Mouse (Mus musculus) frontal cortex, postnatal 10 days (tissue): ENCODE data around the gene Tmem189.

ENCODE experiments used
- DNase-seq, 2 experiments: peaks; one replicate each; pipeline ENCODE4 v3.0.0; 2022; ENCODE audit warnings: low spot score in 2 of 2, mixed read lengths in 1 of 2

The Tmem189 gene

DNA sequence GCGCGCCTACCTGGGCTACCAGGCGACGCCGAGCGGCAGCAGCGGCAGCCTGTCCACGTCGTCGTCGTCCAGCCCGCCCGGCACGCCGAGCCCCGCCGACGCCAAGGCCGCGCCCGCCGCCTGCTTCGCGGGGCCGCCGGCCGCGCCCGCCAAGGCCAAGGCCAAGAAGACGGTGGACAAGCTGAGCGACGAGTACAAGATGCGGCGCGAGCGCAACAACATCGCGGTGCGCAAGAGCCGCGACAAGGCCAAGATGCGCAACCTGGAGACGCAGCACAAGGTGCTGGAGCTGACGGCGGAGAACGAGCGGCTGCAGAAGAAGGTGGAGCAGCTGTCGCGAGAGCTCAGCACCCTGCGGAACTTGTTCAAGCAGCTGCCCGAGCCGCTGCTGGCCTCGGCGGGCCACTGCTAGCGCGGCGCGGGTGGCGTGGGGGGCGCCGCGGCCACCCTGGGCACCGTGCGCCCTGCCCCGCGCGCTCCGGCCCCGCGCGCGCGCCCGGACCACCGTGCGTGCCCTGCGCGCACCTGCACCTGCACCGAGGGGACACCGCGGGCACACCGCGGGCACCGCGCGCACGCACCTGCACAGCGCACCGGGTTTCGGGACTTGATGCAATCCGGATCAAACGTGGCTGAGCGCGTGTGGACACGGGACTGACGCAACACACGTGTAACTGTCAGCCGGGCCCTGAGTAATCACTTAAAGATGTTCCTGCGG lies at the start of gene Tmem189:
Gene Tmem189 (minus strand): TSS at position 322 of the 718 bp plus-strand sequence.
- peak in 1 of 2 experiments; percentile 51 for DNase-seq

DNA sequence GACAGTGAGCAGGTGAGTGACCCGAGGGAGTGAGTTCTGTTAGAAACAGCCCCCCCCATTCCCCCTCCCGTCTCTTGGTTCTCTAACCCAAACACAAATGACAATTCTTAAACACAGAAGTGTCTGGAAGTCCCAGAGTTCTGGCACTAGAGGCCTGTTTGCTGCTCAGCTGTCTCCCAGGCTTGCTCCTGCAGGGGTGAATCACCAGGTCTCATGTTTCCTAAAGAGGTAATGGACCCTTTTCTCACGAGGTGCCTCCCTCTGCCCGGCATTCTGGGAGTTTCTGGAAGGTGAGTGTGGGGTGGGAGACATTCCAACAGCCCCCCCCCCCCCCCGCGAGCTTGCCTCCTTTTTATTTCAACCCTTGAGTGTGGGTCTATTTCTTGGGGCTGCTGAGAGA lies 49.4 kb upstream of the Tmem189 start:
- DNase-seq: no peak

DNA sequence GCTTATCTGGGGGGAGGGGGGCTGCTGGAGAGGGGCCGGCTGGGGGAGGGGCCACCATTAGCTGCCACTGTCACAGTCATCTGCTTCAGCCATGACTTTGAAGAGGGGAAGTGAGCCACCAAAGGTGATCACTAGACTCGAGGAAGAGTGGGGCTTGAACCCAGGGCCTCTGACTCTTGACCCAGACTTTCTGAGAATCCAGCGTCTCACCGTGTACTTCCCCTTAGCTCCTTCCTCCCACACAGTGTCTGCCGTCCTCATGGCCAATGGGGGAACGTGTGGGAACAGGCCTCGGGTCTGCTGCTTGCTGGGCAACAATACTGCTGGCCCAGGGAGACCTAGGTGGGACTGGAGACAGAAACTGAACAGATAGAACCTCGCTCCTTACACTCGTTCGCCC lies 45.2 kb upstream of the Tmem189 start:
- no peak for DNase-seq

DNA sequence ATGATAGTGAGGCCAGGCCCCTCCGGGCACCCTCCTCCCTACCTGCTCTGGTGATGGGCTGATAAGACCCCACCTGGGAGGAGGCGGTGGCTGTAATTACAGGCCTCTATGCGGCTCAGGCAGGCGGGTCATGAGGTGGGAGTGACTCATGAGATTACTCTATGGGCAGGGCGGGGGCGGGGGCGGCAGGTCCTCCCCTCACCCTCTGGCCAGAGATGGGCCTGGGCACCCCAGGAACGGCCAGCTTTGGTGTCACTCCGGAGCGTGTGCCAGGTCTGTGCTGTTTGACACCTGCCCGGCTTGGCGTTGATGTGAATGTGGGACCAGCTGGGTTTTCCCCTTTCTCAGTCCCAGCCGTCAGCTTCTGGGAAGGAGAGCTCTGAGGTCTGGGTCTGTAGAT lies 41.5 kb upstream of the Tmem189 start:
- no peak for DNase-seq

DNA sequence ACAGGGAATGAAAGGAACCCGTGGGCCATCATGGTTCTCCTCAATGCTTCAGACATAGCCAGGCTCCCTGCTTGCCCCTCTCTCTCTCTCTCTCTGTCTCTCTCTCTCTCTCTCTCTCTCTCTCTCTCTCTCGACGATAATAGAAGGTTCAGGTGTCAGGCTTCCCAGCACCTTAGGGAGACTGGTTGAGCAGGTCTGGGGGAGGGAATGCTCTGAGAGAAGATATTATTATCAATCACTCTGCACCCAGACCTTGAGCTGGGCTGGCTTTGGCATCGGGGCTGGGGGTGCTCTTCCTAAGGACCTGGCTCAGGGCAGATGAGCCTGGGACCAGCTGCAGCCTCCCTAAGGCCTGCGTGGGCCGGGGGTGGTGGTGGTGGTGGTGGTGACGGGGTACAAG lies 40.4 kb upstream of the Tmem189 start:
- no peak for DNase-seq

DNA sequence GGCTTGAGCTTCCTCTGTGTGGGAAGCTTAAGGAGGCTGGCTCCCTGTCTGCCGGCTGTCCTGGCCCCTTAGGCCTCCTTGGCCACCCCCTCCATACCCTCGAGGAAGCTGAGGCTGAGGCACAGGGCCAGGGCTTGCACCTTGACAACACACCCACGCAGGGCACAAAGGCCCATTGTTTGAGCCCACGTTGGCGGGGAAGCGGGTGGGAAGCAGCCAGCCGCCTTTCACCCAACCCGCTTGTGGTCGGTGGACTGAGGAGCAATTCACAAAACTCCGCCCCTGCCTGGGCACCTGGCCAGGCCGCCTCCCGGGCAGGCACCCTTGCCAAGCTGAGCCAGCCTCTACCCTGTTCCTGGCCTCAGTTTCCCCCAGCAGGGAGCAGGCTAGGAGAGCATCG lies 37.5 kb upstream of the Tmem189 start:
- DNase-seq: peak; percentile 55 to 65

DNA sequence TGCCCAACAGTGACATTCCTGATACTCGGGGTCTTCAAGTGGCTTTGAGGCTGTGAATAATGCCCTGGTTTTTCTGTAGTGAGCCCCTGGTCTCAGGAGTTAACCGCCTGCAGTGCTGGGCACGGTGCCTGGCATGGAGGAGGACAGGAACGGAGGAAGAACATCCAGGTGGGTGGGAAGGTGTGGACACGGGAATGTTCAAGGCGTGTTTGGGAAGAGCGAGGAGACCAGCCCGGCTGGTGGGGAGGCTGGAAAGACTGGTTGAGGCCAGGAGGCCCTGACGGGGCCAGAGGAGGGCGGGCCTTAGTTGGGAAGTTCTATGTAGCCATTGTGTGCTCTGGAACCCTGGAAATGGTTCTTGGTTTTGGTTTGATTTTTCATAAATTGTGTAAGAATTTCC lies 36.3 kb upstream of the Tmem189 start:
- no peak for DNase-seq

DNA sequence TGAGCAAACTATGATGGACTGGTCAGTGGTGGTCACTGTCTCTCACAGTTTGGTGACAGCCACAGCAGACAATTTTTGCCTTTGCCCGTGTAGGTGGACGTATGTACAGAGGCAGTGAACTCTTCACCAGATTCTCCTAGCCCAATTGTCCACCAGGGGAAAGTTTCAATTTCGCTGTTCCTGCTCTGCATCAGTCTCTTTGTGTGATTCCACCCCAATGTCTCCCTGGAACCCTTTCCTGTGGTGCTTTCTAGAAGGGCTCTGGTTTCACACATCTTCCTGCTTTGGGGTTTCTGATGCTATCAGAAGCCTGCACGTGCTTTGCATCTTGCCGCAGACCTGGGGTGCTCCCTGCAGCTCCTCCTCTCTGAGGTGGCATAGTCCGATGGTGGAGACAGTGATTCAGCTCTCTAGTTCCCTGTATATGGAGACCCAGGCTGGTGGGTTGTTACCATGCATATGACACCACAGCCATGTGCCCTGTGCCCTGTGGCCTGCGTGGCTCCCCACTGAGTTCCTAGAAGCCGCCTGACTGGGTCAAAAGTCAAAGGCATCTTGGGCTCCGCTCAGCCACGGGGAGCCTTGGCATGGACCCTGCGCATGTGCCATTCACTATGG lies 34.1 kb upstream of the Tmem189 start:
- no peak for DNase-seq

DNA sequence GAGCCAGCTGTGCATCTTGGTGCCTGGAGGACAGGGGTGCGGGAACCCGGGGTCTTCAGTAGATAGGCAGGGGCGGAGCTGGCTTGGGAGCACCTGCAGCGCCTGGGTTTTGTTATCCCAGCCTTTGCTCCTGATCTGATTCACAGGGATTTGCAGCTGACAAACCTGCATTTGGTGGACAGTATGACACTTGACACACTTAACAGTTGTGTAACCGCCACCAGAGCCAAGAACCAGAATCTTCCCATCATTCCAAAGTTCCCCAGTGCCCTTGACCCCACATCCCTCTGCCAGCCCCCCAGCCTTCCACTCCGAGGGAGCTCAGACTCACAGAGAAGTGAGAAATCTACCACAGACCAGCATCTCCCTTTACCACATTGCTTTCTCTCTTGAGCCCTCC lies 32.9 kb upstream of the Tmem189 start:
- no peak for DNase-seq

DNA sequence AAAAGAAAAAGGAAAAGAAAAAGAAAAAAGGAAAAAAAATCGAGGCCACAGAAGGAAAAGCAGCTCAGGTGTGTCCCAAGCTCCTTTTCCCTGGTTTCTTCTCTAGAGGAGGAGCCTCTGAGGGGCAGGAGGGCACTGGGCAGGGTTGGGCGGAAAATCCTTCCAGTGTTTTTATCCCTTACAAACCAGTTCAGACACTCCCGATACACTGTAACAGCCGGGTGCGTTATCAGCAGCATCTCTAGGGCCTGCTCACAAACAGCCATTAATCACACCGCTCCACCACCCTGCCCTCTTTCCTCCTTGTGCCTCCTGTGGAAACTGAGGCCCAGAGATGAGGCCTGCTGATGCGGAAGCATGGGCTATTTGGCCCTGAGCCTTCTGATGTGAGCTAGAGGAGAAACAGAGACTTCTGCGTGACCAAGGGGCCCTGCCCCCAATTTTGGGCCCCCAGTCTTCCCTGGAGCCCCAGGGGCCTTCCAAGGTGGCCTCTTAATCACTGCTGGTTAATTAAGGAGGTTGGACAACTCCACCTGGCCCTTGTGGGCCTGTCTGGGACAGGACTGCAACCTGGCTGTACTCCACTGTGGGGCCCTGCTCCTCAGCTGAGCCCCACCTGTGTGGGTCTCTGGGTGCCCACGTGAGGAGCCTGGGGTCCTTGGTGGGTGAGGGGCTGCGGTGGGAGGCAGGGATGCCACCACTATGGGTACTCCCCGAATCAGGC lies 31.7 kb upstream of the Tmem189 start:
- DNase-seq: no peak

DNA sequence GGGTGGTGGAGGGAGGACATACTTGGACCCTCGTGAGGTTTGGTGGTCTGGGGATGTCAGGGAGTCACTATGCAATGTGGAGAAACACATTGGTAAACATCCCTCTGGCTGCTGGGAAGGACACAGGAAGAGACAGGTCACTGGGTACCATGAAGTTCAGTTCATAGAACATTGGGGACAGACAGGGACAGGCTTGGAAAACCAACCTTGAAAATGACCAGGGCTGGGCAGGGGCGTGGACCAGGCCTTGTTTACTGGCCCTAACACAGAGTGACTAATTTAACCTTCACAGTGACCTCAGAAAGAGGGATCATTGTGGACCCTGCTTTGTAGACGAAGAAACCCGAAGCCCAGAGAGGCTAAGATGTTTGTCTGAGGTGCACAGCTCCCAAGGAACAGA lies 29.9 kb upstream of the Tmem189 start:
- no peak for DNase-seq

DNA sequence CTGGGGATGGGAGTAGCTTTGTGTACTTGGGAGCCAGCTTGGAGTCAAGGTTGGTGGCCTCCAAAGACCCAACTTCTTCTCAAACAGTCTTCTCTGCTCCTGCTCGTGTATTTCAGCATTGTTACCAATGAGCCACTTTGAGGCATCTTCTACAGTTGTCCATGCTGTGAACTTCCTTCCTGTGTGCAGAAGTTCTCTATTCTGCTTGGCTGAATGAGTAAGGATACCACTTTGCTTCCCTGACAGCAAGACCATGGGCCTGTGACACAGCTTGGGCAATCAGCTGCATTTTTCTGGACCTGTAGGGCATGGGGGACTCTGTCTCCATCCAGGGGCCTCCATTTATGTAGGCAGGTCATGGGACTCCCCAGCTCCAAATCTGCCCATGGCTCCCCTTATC lies 27.6 kb upstream of the Tmem189 start:
- no peak for DNase-seq

DNA sequence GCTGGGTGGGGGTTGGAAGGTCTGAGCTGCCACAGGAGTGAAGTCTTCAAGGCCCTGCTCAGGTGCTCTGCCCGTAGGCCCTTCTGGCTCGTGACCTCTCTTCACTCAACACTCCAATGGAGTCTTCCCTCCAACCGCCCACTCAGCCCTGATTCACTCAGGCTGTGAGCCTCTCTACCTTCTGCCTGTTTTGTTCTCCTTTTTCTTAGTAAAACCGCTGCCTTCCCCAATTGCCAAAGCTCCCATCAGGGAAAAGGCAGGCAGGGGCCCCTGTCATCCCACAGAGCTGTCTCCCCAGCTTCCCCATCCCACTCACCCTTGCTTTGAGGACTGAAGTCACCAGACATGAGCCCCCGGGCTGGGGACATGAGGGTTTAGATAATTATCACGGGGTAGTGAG lies 25.4 kb upstream of the Tmem189 start:
- DNase-seq: no peak

DNA sequence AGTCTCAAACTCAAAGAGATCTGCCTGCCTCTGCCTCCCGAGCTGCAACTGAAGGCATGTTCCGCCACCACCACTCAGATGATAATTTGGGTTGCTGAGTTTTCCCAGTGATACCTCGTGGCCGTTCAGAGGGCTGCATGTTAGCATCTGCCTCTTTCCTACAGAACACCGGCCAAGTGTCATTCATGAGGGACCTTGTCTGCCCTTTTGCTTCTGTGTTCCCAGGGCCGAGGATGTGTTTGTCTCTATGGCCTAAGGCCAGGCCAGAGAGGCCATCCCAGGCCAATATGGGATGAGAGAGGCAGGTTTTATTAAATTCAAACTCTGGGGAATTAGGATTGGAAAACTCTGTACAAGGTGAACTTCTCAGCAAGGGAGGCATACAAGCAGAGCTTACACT lies 24.7 kb upstream of the Tmem189 start:
- no peak for DNase-seq

DNA sequence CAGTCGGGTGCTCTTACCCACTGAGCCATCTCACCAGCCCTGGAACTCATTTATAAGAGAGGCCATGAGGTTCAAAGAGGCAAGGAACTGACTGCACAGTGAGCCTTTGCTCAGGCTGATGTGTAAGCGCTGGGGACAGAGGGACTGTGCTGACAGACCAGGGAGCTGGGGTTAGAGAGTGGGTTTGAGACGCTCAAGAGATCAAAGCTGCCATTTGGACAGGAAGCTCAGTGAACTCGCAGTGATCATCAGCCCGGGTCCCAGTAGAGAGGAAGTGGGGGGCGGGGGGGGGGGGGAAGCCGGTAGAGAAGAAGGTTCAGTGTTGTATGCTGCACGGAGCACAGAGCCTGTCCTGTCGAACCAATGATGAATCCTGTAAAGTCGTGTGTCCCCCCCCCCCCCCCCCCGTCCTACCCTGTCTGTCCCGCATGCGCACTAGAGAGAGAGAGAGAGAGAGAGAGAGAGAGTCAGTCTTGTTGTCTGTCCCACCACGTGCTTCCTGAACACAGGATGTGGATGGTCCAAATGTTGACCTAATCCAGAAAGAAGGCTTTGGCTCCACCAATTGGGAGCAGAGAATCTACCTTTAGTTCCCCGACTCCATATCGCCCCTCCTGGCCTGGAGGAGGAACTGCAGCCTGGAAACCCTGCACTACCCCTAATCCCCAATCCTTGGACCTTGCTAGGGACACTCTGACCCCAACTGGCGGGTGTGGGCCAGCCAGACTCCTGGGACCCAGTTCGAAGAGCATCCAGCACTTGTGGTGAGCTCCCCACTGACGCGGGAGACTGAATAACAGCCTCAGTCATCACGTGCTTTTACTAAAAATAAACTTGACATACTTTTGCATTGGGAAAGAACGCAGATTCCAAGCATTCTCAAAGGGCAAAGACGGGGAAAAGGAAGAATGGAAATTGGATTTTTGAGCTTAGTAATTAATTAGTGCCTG lies 23.5 kb upstream of the Tmem189 start:
- DNase-seq: peak in 1 of 2 experiments; percentile 18

DNA sequence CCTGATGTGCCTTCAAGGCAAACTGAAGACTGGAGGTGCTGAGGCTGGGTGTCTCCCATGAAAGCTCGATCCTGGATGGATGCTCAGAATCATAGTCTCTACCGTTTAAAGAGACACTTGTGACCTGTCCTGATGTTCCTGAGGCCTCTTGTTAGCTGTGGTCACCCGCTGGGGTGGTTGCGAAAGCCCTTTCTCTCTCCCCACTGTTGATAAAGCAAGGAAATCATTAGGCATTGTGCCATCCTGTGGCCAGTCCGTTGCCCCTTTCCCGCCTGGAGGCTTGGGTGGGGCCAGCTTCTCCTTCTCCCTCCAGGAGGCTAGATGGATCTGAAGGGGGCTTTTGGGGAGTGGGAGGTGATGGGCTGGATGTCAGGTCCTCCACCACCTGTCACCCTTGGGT lies 21.0 kb upstream of the Tmem189 start:
- DNase-seq: no peak

DNA sequence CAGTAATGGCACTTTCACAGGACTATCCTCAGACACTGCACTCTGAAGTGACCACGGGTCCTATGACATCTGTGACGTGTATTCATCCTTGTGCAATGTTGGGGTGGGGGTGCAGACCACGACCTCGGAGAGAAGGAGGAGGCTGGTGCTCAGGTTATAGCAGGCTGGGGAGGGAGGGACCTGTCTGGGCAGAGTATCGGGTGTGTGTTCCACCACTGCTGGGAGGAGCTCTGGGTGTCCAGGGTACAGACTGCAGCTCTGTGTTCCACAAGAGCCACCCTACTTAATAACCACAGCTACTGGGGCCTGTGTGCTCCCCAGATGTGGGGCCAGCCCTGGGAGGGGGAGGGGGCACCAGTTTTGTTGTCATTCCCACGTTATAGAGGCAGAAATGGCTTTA lies 20.3 kb upstream of the Tmem189 start:
- DNase-seq: no peak

DNA sequence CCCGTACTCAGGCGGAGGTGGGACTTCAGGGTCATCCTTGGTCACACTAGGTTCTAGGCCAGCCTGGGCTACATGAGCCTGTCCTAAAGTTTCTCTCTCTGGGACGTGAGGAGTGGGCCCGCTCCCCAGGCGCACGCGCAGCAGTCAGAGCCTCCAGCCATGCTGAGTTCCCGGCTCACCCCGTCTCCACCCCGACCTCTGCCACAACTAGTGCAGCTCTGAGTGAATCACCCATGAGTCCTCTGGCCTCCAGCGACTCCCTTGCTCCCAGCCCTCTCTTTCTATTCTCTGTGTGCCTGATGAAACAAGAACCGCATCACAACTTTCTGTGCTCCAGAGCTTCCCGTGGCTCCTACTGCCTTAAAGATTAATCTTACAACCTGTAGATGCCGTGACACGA lies 18.8 kb upstream of the Tmem189 start:
- no peak for DNase-seq

DNA sequence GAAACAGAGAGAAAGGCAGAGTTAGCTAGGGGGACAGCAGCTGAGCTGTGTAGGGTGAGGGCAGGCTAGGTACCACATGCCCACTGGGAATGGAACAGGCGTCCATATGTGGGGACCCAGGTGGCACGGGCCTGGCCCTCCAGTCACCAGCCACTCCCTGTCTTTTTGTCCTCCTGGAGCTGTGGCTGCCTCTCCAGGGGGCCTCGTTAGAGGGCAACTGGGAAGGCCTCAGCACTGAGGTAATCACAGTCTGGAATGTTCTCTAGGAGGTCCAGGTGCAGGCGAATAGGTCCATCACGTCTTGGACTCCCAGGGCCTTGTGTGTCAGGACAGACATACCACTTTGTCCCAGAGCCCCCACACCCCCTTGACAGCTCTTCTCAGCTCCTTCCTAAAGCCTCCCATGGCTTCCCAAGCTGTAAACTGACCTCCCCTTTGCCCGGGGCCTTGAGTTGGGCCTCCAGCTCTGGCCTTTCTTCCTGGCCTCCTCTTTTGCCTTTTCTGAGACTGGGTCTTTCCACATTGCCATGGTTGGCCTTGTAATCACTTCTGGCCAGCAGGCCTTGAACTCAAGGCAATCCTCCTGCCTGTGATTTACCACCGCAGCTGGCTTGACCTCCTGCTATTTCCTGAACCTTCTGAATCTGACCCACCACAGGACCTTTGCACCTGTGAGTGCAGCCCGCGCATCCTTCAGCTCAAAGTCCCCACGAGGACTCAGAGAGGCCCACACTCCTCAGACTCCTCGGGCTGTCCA lies 16.7 kb upstream of the Tmem189 start:
- no peak for DNase-seq

DNA sequence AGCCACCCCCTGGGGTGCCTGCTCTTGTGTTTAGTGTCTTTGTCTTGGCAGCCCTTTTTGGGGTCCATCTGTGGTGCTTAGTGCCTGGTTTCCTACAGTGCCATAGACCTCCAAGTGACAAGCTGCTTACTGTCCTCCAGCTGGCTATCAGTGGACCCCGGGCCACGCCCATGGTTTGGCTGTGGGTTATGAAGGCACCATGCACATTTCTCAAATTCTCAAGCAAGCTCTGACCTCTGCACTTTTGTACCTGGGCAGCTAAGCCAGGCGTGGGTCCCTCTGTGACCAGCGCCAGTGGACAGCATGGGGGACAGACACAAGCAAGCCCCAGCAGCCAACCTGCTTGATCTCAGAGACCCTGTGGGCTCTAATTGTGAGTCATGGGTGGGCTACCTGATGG lies 14.8 kb upstream of the Tmem189 start:
- DNase-seq: no peak

DNA sequence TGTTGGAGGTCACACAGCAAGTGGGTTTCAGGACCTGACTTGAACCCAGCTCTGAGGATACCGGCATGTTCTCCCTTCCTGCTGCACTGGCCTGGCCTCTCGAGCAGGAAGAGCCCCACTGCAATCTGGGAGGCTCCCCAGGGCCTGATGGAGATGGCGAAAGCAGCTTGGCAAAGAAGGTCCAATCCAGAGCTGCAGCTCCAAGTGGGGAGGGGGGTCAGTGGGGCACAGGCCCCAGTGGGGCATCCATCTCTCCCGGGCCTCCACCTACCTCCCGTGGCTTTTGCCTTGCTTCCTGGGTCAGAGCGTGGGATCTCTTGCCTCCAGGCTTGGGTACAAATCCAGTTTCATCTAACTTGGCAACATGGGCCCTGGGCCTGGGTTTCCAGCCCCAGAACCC lies 12.5 kb upstream of the Tmem189 start:
- no peak for DNase-seq
